Mouse (Mus musculus) c-Kit-positive CD71-positive TER-119-negative erythroid progenitor cells, embryonic 14.5 days (primary cell): ENCODE measurements around the gene Fam19a2.

Source experiments
- DNase-seq: peaks from one replicate; pipeline ENCODE4 v3.0.0-alpha.2; 2013; ENCODE audit warnings: low read depth

The Fam19a2 gene

GRCm38 (mm10) chr10:123570616-123571188, 306.9 kb downstream of the Fam19a2 start:
- DNase-seq = no peak

GRCm38 (mm10) chr10:123572342-123573070, 308.7 kb downstream of the Fam19a2 start:
- DNase-seq = no peak

GRCm38 (mm10) chr10:123577823-123578222, 314.0 kb downstream of the Fam19a2 start:
- no peak for DNase-seq

GRCm38 (mm10) chr10:123579012-123579411, 315.2 kb downstream of the Fam19a2 start:
- no peak for DNase-seq

- no peak for DNase-seq
Measured at GRCm38 (mm10) chr10:123595043-123595442, 331.2 kb downstream of the Fam19a2 start.

GRCm38 (mm10) chr10:123597059-123597458, 333.3 kb downstream of the Fam19a2 start:
- no peak for DNase-seq

GRCm38 (mm10) chr10:123605671-123606070, 341.9 kb downstream of the Fam19a2 start:
- DNase-seq = no peak

- no peak for DNase-seq
Measured at GRCm38 (mm10) chr10:123626691-123627090, 362.9 kb downstream of the Fam19a2 start.

- DNase-seq = no peak
Measured at GRCm38 (mm10) chr10:123629248-123629744, 365.5 kb downstream of the Fam19a2 start.

GRCm38 (mm10) chr10:123632029-123632428, 368.2 kb downstream of the Fam19a2 start:
- no peak for DNase-seq

GRCm38 (mm10) chr10:123636655-123637054, 372.9 kb downstream of the Fam19a2 start:
- DNase-seq = no peak

- DNase-seq = no peak
Measured at GRCm38 (mm10) chr10:123637496-123637895, 373.7 kb downstream of the Fam19a2 start.

GRCm38 (mm10) chr10:123645568-123645967, 381.8 kb downstream of the Fam19a2 start:
- peak; percentile 3 for DNase-seq

GRCm38 (mm10) chr10:123671208-123671607, 407.4 kb downstream of the Fam19a2 start:
- no peak for DNase-seq

GRCm38 (mm10) chr10:123678284-123678864, 414.6 kb downstream of the Fam19a2 start:
- no peak for DNase-seq

- DNase-seq = no peak
Measured at GRCm38 (mm10) chr10:123682718-123683255, 419.0 kb downstream of the Fam19a2 start.

GRCm38 (mm10) chr10:123692186-123692925, 428.6 kb downstream of the Fam19a2 start:
- no peak for DNase-seq

- no peak for DNase-seq
Measured at GRCm38 (mm10) chr10:123692926-123693224, 429.1 kb downstream of the Fam19a2 start.

GRCm38 (mm10) chr10:123702595-123702994, 438.8 kb downstream of the Fam19a2 start:
- DNase-seq = no peak

- no peak for DNase-seq
Measured at GRCm38 (mm10) chr10:123707026-123707425, 443.2 kb downstream of the Fam19a2 start.

- no peak for DNase-seq
Measured at GRCm38 (mm10) chr10:123710738-123711137, 446.9 kb downstream of the Fam19a2 start.

- no peak for DNase-seq
Measured at GRCm38 (mm10) chr10:123721952-123722460, 458.2 kb downstream of the Fam19a2 start.
